Mouse (Mus musculus): ENCODE data around the gene Bcas3. TPM values are rescaled to one million over a fixed set of nuclear protein-coding genes. Genes with fewer than 3 reads are reported as not detected.

Gene Bcas3
- polyA plus RNA-seq, 1 experiment from 2014 or later = 32.5 TPM

DNA sequence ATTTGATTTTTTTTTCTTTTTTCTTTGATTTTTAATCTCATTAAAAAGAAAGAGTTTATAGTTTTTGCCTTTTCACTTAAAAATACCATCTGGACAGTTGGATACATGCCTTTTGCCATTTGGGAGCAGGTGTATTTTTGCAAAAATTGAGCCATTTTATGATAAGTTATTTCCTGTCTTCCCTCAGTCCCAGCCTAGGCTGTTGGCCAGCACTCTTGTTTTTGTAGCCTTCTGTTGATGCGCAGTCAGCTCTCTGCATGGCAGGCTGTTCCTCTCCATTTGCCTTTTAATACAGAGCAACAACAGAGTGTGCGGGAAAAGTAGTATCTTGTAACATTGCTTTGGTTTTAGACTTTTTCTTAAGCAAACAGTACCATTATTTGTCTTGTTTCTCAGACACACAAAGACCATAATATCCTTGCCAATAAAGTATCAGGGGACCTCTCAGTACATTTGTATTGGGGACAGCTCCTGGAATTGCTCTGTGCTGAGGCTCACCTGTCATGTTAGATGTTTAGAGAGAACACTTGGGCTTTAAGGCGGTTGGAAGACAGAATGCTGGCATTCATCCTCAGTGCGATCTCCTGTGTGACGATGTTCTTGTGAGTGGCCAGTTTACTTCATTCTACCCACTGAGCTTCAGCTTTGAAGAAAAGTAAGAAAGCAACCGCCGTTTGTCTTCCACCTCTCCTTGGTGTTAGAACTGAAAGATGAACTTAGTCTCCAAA lies 23.6 kb upstream of the Bcas3 start:
- Histone ChIP-seq H3K27me3 (no peaks in the 10 kb centered on the region), H3K27ac (no peak overlapping the region), H3K36me3 (peaks cover 31% of the 10 kb centered on the region), H3K9me3 (no peaks in the 10 kb centered on the region), H3K9ac (no peak overlapping the region), H3K4me3 (no peak overlapping the region), H3K4me2 (no peak overlapping the region), H3K4me1 (no peaks in the 10 kb centered on the region)
- ATAC-seq (ENCODE audit: borderline replicate concordance, extremely low read depth, low FRiP score, low TSS enrichment) = no peak
- 82% methylated on average over 7 of the region's 7 CpGs for WGBS

DNA sequence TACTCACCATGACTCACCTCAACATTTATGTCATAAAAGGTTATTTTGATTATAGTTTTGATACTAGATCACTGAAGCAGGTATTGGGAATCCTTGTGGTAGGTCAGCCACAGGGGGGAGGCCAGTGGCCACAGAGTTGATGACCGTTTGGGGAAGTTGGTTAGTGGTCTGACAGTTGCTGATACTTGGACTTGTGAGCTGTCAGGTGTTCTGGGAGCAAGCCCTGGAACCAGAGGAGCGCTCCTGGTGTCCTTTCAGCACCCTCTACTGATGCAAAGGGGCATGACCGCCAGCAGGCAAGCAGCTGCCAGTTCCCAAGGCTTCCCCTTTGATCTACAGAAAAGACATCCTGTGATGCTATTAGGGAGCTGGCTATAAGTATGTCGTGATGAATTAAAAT lies 18.2 kb upstream of the Bcas3 start:
- H3K4me2 ChIP-seq = no peak overlapping the region
- no peak overlapping the region for H3K9ac ChIP-seq
- H3K4me1 ChIP-seq = no peaks in the 10 kb centered on the region
- H3K4me3 ChIP-seq = no peak overlapping the region
- peaks cover 73% of the 10 kb centered on the region for H3K36me3 ChIP-seq
- no peak for ATAC-seq (ENCODE audit: borderline replicate concordance, extremely low read depth, low FRiP score, low TSS enrichment)
- no peak overlapping the region for H3K27ac ChIP-seq
- WGBS = 42% methylated on average over 4 of the region's 4 CpGs
- H3K9me3 ChIP-seq = no peaks in the 10 kb centered on the region
- no peaks in the 10 kb centered on the region for H3K27me3 ChIP-seq

DNA sequence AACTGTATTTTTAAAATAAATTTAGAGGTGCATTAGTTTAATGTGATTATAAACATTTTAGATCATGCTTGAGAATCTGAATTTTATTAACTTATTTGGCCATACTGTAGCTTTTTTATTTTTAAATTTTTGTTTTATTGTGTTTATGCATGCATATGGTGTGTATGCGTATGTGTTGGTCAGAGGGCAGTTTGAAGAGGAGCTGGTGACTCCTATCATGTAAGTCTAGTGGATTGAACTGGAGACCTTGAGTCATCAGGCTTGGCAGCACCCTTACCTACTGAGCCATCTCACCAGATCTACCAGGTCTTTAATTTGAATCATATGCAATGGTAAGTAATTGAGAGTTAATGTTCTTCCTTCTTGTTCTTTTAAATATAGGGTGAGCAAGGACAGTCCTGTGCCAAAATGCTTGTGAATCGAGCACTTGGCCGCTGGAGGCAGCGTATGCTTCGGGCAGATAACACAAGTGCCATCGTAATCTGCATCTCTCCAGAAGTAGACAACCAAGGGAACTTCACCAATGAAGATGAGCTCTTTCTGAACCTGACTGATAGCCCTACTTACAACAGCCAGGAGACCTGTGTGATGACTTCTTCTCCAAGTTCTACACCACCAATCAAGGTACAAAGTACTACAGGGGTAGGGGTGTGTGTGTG lies 13.7 kb upstream of the Bcas3 start:
- no peaks in the 10 kb centered on the region for H3K4me1 ChIP-seq
- H3K27me3 ChIP-seq = no peaks in the 10 kb centered on the region
- no peak overlapping the region for H3K4me3 ChIP-seq
- no peak overlapping the region for H3K9ac ChIP-seq
- no peak for ATAC-seq (ENCODE audit: borderline replicate concordance, extremely low read depth, low FRiP score, low TSS enrichment)
- no peaks in the 10 kb centered on the region for H3K9me3 ChIP-seq
- no peak overlapping the region for H3K4me2 ChIP-seq
- 93% methylated on average over 6 of the region's 6 CpGs for WGBS
- H3K27ac ChIP-seq = no peak overlapping the region
- peaks cover 77% of the 10 kb centered on the region for H3K36me3 ChIP-seq

DNA sequence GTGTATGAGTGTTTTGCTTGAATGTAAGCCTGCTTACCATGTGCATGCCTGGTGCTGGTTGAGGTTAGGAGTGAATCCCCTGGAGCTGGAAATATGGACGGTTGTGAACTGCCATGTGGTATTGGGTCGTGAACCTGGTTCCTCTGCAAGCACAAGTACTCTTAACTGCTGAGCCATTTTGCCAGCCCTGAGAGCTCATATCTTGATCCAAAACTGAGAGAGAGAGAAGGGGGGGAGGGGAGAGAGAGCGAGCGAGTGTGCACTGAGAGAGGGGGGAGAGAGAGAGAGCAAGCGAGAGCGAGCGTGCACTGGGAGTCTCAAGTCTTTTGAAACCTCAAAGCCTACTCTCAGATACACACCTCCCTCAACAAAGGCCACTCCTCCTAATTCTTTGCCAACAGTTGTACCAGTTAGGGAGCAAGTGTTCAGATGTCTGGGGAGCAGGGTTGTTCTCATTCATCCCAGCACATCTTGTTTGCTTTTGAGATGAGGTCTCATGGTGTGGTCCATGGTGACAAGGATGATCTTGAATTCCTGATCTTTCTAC lies 12.8 kb upstream of the Bcas3 start:
- ATAC-seq (ENCODE audit: borderline replicate concordance, extremely low read depth, low FRiP score, low TSS enrichment) = no peak
- H3K9me3 ChIP-seq = no peaks in the 10 kb centered on the region
- no peaks in the 10 kb centered on the region for H3K4me1 ChIP-seq
- no peak overlapping the region for H3K27ac ChIP-seq
- no peaks in the 10 kb centered on the region for H3K27me3 ChIP-seq
- 88% methylated on average over 7 of the region's 7 CpGs for WGBS
- H3K9ac ChIP-seq = no peak overlapping the region
- H3K4me2 ChIP-seq = no peak overlapping the region
- H3K4me3 ChIP-seq = no peak overlapping the region
- H3K36me3 ChIP-seq = peaks cover 71% of the 10 kb centered on the region

DNA sequence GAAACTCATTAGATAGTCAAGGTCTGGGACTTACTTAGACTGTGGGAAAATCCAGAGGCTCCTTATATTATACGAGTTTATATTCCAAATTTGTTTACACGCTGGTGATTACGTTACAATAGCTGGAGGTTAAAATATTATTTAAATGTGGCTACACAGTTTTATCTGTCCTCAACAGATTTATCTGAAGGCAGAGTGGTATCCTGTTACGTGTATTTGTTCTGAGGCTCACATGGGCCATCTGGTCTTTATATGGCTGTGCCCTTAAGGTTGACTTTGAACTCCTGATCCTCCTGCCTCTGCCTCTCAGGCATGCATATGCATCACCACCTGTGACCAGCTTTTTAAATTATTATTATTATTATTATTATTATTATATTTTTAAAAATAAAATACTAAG lies 852 bp downstream of the Bcas3 start:
- no peak for ATAC-seq (ENCODE audit: borderline replicate concordance, extremely low read depth, low FRiP score, low TSS enrichment)
- Histone ChIP-seq H3K27me3 (no peaks in the 10 kb centered on the region), H3K36me3 (no peaks in the 10 kb centered on the region), H3K4me3 (peak overlapping the region; percentile 83), H3K4me1 (peaks cover 9% of the 10 kb centered on the region), H3K27ac (no peak overlapping the region), H3K4me2 (peak overlapping the region; percentile 88), H3K9ac (peak overlapping the region; percentile 82; the same call in 1 of the 2 replicates), H3K9me3 (no peaks in the 10 kb centered on the region)
- WGBS = 56% methylated on average over 4 of the region's 4 CpGs

DNA sequence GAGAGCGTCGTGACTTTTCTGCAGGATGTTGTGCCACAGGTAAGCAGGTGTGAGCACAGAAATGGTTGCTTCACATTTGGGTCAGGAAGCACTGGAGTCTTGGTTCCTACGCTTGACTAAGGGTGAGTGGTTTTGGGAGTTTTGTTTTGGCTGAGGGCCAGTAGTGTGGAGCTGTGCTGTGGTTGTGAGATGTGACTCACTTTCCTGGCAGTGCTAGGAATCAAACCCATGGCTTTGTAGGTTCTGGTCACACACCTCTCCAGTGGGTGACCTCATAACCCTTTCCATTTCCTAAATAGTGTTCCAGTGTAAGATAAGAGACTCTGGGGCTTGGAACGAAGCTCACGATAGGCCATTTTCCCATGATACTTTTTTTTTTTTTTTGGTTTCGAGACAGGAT lies 6.7 kb downstream of the Bcas3 start:
- no peak for ATAC-seq (ENCODE audit: borderline replicate concordance, extremely low read depth, low FRiP score, low TSS enrichment)
- Histone ChIP-seq H3K4me3 (no peak overlapping the region), H3K27me3 (no peaks in the 10 kb centered on the region), H3K27ac (no peak overlapping the region), H3K9me3 (no peaks in the 10 kb centered on the region), H3K36me3 (0 out of 2 replicates have a peak, but pooled peaks cover 4% of the 10 kb centered on the region), H3K4me2 (no peak overlapping the region), H3K9ac (no peak overlapping the region), H3K4me1 (no peaks in the 10 kb centered on the region)
- WGBS = 88% methylated on average over 6 of the region's 6 CpGs

DNA sequence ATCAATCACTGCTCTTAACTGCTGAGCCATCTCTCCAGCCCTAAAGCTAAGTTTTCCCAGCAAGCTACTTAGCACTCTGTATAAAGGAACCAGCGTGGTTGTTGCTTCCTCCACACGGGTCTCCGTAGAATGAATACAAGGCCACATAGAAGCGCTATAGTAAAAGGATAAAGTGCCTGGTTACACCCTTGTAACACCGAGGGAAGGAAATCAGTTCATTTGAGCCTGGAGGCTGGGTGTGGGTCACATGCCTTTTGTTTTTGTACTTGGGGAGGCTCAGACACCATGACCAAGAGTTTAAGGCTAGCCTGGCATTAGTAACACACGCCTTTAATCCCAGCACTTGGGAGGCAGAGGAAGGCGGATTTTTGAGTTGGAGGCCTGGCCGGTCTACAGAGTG lies 8.7 kb downstream of the Bcas3 start:
- ATAC-seq (ENCODE audit: borderline replicate concordance, extremely low read depth, low FRiP score, low TSS enrichment) = no peak
- 84% methylated on average over 8 of the region's 8 CpGs for WGBS

DNA sequence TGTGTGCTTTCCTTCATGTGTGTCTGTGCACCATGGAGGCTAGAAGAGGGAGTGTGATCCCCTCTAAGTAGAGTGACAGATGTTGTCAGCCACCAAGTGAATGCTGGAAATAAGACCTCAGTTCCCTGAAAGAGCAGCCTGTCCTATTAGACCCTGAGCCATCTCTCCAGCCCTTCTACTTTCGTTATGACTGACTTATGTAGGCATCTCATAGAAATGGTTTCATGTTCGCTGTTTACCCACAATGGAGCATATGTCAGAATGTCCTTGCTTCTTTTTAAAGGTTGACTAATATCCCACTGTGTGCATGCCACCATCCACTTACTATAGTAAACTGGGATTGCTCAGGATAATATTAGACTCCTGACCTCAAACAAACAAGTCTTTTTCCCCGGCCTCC lies 13.2 kb downstream of the Bcas3 start:
- no peak for ATAC-seq (ENCODE audit: borderline replicate concordance, extremely low read depth, low FRiP score, low TSS enrichment)
- WGBS = 85% methylated on average over 3 of the region's 3 CpGs
- no peak overlapping the region for H3K9ac ChIP-seq
- no peaks in the 10 kb centered on the region for H3K9me3 ChIP-seq
- no peaks in the 10 kb centered on the region for H3K4me1 ChIP-seq
- no peak overlapping the region for H3K4me3 ChIP-seq
- H3K27me3 ChIP-seq = no peaks in the 10 kb centered on the region
- no peak overlapping the region for H3K4me2 ChIP-seq
- no peak overlapping the region for H3K27ac ChIP-seq
- H3K36me3 ChIP-seq = no peaks in the 10 kb centered on the region; the same call in 1 of the 2 replicates

More for the DNA sequence above, 8.7 kb downstream of the Bcas3 start:
- Histone ChIP-seq H3K9ac (no peak overlapping the region), H3K27me3 (no peaks in the 10 kb centered on the region), H3K4me1 (no peaks in the 10 kb centered on the region), H3K4me2 (no peak overlapping the region), H3K27ac (no peak overlapping the region), H3K4me3 (no peak overlapping the region), H3K9me3 (no peaks in the 10 kb centered on the region), H3K36me3 (0 out of 2 replicates have a peak, but pooled peaks cover 4% of the 10 kb centered on the region)

DNA sequence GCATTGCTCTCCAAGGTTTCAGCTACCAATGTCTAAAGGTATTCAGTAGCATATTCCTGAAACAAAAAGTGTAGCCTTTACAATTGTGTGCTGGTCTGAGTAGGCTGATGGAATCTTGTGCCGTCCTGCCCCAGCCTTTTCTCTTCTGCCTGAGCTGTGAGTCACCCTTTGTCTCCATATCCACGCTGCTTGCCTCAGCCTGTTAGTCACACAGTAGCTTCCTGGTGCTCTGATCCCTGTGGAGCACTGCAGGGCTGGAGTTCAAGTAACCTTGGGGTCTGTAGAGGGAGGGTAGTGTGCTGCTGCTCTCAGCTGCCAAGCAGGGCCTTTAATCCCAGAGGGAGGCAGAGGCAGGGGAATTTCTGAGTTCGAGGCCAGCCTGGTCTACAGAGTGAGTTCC lies 14.9 kb downstream of the Bcas3 start:
- Histone ChIP-seq H3K4me2 (no peak overlapping the region), H3K36me3 (no peaks in the 10 kb centered on the region; the same call in 1 of the 2 replicates), H3K9ac (no peak overlapping the region), H3K4me3 (no peak overlapping the region), H3K27ac (no peak overlapping the region), H3K27me3 (no peaks in the 10 kb centered on the region), H3K4me1 (no peaks in the 10 kb centered on the region), H3K9me3 (no peaks in the 10 kb centered on the region)
- WGBS = 81% methylated on average over 3 of the region's 3 CpGs
- ATAC-seq (ENCODE audit: borderline replicate concordance, extremely low read depth, low FRiP score, low TSS enrichment) = no peak

DNA sequence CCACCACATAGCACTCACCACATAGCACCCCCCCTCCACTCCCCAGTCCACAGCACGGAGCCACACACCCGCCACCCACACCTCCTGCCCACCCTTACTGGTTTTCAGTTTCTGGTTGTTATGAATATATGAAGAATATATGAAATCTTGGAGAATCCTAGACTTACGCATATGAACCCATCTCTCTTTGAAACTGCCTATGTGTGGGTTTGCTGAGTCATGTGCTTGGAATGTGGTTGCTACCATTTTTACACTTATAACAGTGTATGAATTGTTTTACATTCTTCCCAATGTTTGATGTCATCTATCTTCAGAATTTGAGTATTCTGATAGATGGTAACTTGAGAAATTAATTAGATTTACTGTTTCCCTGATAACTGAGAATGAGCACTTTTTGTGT lies 26.1 kb downstream of the Bcas3 start:
- 0 out of 2 replicates have a peak, but pooled peaks cover 10% of the 10 kb centered on the region for H3K4me1 ChIP-seq
- no peaks in the 10 kb centered on the region for H3K9me3 ChIP-seq
- no peak overlapping the region for H3K4me2 ChIP-seq
- no peak overlapping the region for H3K4me3 ChIP-seq
- no peak overlapping the region for H3K9ac ChIP-seq
- no peak overlapping the region for H3K27ac ChIP-seq
- H3K27me3 ChIP-seq = no peaks in the 10 kb centered on the region
- no peak for ATAC-seq (ENCODE audit: borderline replicate concordance, extremely low read depth, low FRiP score, low TSS enrichment)
- H3K36me3 ChIP-seq = no peaks in the 10 kb centered on the region
- 78% methylated on average over 3 of the region's 3 CpGs for WGBS

DNA sequence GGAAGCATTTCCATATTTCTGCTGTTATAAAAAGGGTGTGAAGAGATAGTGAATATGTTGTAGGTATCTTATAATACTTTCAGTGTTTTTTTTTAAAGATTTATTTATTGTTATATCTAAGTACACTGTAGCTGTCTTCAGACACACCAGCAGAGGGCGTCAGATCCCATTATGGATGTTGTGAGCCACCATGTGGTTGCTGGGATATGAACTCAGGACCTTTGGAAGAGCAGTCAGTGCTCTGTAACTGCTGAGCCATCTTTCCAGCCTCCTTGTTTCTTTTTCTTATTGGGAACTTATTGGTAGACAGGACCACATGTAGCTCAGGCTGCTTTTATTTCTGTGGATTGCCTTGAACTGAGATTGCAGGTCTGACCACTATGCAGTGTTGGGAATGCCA lies 27.1 kb downstream of the Bcas3 start:
- H3K27me3 ChIP-seq = no peaks in the 10 kb centered on the region
- no peak for ATAC-seq (ENCODE audit: borderline replicate concordance, extremely low read depth, low FRiP score, low TSS enrichment)
- no peak overlapping the region for H3K4me3 ChIP-seq
- peaks cover 19% of the 10 kb centered on the region; the same call in 1 of the 2 replicates for H3K4me1 ChIP-seq
- no peak overlapping the region for H3K9ac ChIP-seq
- 3% methylated on average over 1 of the region's 1 CpGs for WGBS
- H3K4me2 ChIP-seq = no peak overlapping the region
- no peaks in the 10 kb centered on the region for H3K9me3 ChIP-seq
- no peaks in the 10 kb centered on the region for H3K36me3 ChIP-seq
- H3K27ac ChIP-seq = no peak overlapping the region

DNA sequence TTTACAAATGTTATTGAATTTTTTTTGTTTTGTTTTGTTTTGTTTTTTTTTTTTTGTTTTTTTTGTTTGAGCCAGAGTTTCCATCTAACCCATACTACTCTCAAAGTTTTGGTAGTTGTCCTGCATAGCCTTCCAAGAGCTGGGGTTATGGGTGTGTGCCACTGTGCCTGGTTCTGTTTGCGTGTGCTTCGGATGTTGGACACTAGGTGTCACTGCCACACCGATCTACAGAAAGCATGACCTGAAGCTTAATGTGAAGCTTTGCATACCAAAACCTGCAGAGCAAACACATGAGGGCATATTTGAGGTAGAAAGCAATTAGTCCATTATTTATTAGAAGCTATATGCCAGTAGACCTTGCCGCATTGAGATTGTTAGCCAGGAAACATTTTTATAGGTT lies 29.1 kb downstream of the Bcas3 start:
- H3K4me2 ChIP-seq = no peak overlapping the region
- 0 out of 2 replicates have a peak, but pooled peaks have one; percentile 61 for ATAC-seq (ENCODE audit: borderline replicate concordance, extremely low read depth, low FRiP score, low TSS enrichment)

More for the DNA sequence above, 29.1 kb downstream of the Bcas3 start:
- WGBS = 4% methylated on average over 4 of the region's 4 CpGs
- no peak overlapping the region for H3K27ac ChIP-seq
- peaks cover 19% of the 10 kb centered on the region; the same call in 1 of the 2 replicates for H3K4me1 ChIP-seq
- no peaks in the 10 kb centered on the region for H3K27me3 ChIP-seq
- H3K9ac ChIP-seq = no peak overlapping the region
- H3K9me3 ChIP-seq = no peaks in the 10 kb centered on the region
- H3K36me3 ChIP-seq = no peaks in the 10 kb centered on the region
- no peak overlapping the region for H3K4me3 ChIP-seq

Data from lung, embryonic 15.5 days (tissue).